Mouse (Mus musculus): ENCODE results near the gene C330021F23Rik. TPM values are rescaled to one million over a fixed set of nuclear protein-coding genes. Genes with fewer than 3 reads are reported as not detected.

The C330021F23Rik gene
- not detected in 2 replicates for total RNA-seq (2014; rRNA removed)
- polyA plus RNA-seq (2015; fragmentation: Nextera tagmentation; extraction: Ambion mirVana), result 0.17 TPM in 1 of 2 replicates, not detected in the other

GRCm38 (mm10) chr8:3567641-3568371, at the start of gene C330021F23Rik:
TSS of gene C330021F23Rik (plus strand) at chr8:3567990.
- H3K27me3 ChIP-seq (ENCODE audit: insufficient read depth, low read length), result no peaks in the 10 kb centered on the region
- H3K27ac ChIP-seq (ENCODE audit: low read depth, low read length), result no peak within 1 kb of the TSS
- DNase-seq (ENCODE audit: low spot score), result peak; percentile 26
- TF ChIP-seq CTCF (IDR thresholded peaks at IDR 0.05), result no peak
- no peak within 1 kb of the TSS for H3K9ac ChIP-seq (replicated peaks; ENCODE audit: low read length, poor library complexity, severe bottlenecking)
- no peak within 1 kb of the TSS for H3K4me3 ChIP-seq (ENCODE audit: low read depth, low read length)
- WGBS, result 1% methylated on average over 12 of the region's 12 CpGs
- no peaks in the 10 kb centered on the region for H3K36me3 ChIP-seq (ENCODE audit: insufficient read depth, low read length)
- H3K4me2 ChIP-seq (ENCODE audit: low read depth, low read length, poor library complexity, severe bottlenecking), result peak within 1 kb of the TSS; percentile 34
- no peaks in the 10 kb centered on the region for H3K4me1 ChIP-seq (ENCODE audit: insufficient read depth, low read length)
- no peak for ATAC-seq (ENCODE audit: low FRiP score)
- no peaks in the 10 kb centered on the region for H3K9me3 ChIP-seq (ENCODE audit: low read length)

- TF ChIP-seq CTCF (IDR thresholded peaks at IDR 0.05), result no peak
Measured at GRCm38 (mm10) chr8:3522007-3522697, 45.6 kb upstream of the C330021F23Rik start.

GRCm38 (mm10) chr8:3530816-3531215, 37.0 kb upstream of the C330021F23Rik start:
- ATAC-seq (ENCODE audit: low FRiP score) (no peak), DNase-seq (ENCODE audit: low spot score) (no peak)
- Histone ChIP-seq H3K4me1 (ENCODE audit: insufficient read depth, low read length) (no peaks in the 10 kb centered on the region), H3K4me2 (ENCODE audit: low read depth, low read length, poor library complexity, severe bottlenecking) (no peak overlapping the region), H3K9me3 (ENCODE audit: low read length) (no peaks in the 10 kb centered on the region), H3K27ac (ENCODE audit: low read depth, low read length) (no peak overlapping the region), H3K9ac (replicated peaks; ENCODE audit: low read length, poor library complexity, severe bottlenecking) (no peak overlapping the region), H3K36me3 (ENCODE audit: insufficient read depth, low read length) (peaks cover 35% of the 10 kb centered on the region), H3K27me3 (ENCODE audit: insufficient read depth, low read length) (no peaks in the 10 kb centered on the region), H3K4me3 (ENCODE audit: low read depth, low read length) (no peak overlapping the region)
- 94% methylated on average over 5 of the region's 5 CpGs for WGBS
- TF ChIP-seq CTCF (IDR thresholded peaks at IDR 0.05), result no peak

More at GRCm38 (mm10) chr8:3522007-3522697, 45.6 kb upstream of the C330021F23Rik start:
- no peaks in the 10 kb centered on the region for H3K27me3 ChIP-seq (ENCODE audit: insufficient read depth, low read length)
- no peak overlapping the region for H3K27ac ChIP-seq (ENCODE audit: low read depth, low read length)
- no peak overlapping the region for H3K9ac ChIP-seq (replicated peaks; ENCODE audit: low read length, poor library complexity, severe bottlenecking)
- H3K4me3 ChIP-seq (ENCODE audit: low read depth, low read length), result no peak overlapping the region
- ATAC-seq (ENCODE audit: low FRiP score) (no peak), DNase-seq (ENCODE audit: low spot score) (no peak)
- peaks cover 45% of the 10 kb centered on the region for H3K36me3 ChIP-seq (ENCODE audit: insufficient read depth, low read length)
- no peak overlapping the region for H3K4me2 ChIP-seq (ENCODE audit: low read depth, low read length, poor library complexity, severe bottlenecking)
- WGBS, result 91% methylated on average over 13 of the region's 13 CpGs
- H3K9me3 ChIP-seq (ENCODE audit: low read length), result no peaks in the 10 kb centered on the region
- no peaks in the 10 kb centered on the region for H3K4me1 ChIP-seq (ENCODE audit: insufficient read depth, low read length)

GRCm38 (mm10) chr8:3531936-3532335, 35.9 kb upstream of the C330021F23Rik start:
- H3K4me2 ChIP-seq (ENCODE audit: low read depth, low read length, poor library complexity, severe bottlenecking), result no peak overlapping the region
- ATAC-seq (ENCODE audit: low FRiP score) (no peak), DNase-seq (ENCODE audit: low spot score) (no peak)
- TF ChIP-seq CTCF (IDR thresholded peaks at IDR 0.05), result no peak
- H3K4me1 ChIP-seq (ENCODE audit: insufficient read depth, low read length), result no peaks in the 10 kb centered on the region
- H3K27me3 ChIP-seq (ENCODE audit: insufficient read depth, low read length), result no peaks in the 10 kb centered on the region
- no peak overlapping the region for H3K4me3 ChIP-seq (ENCODE audit: low read depth, low read length)
- H3K27ac ChIP-seq (ENCODE audit: low read depth, low read length), result no peak overlapping the region
- peaks cover 41% of the 10 kb centered on the region for H3K36me3 ChIP-seq (ENCODE audit: insufficient read depth, low read length)
- H3K9me3 ChIP-seq (ENCODE audit: low read length), result no peaks in the 10 kb centered on the region
- H3K9ac ChIP-seq (replicated peaks; ENCODE audit: low read length, poor library complexity, severe bottlenecking), result no peak overlapping the region
- WGBS, result 95% methylated on average over 18 of the region's 18 CpGs

GRCm38 (mm10) chr8:3536053-3536841, 31.5 kb upstream of the C330021F23Rik start:
- H3K4me2 ChIP-seq (ENCODE audit: low read depth, low read length, poor library complexity, severe bottlenecking), result no peak overlapping the region
- no peaks in the 10 kb centered on the region for H3K9me3 ChIP-seq (ENCODE audit: low read length)
- no peaks in the 10 kb centered on the region for H3K4me1 ChIP-seq (ENCODE audit: insufficient read depth, low read length)
- H3K27me3 ChIP-seq (ENCODE audit: insufficient read depth, low read length), result no peaks in the 10 kb centered on the region
- H3K27ac ChIP-seq (ENCODE audit: low read depth, low read length), result no peak overlapping the region
- H3K9ac ChIP-seq (replicated peaks; ENCODE audit: low read length, poor library complexity, severe bottlenecking), result no peak overlapping the region
- ATAC-seq (ENCODE audit: low FRiP score) (no peak), DNase-seq (ENCODE audit: low spot score) (no peak)
- H3K36me3 ChIP-seq (ENCODE audit: insufficient read depth, low read length), result peaks cover 60% of the 10 kb centered on the region
- 67% methylated on average over 15 of the region's 15 CpGs for WGBS
- no peak for TF ChIP-seq CTCF (IDR thresholded peaks at IDR 0.05)
- H3K4me3 ChIP-seq (ENCODE audit: low read depth, low read length), result no peak overlapping the region

Data from midbrain, postnatal 0 days (tissue).